Mouse (Mus musculus) lung, adult 18-20 months (tissue): ENCODE data around the gene Dnmt3a.

ENCODE experiments used
- DNase-seq, 2 experiments: peaks; one replicate each; pipeline ENCODE4 v3.0.0; 2022; ENCODE audit warnings: mixed read lengths in 2 of 2

Dnmt3a gene

GRCm38 (mm10) chr12:3787541-3787940, 18.3 kb upstream of the Dnmt3a start:
- DNase-seq = no peak

- peak in 1 of 2 experiments; percentile 25 for DNase-seq
Observed at GRCm38 (mm10) chr12:3788421-3789051, 17.3 kb upstream of the Dnmt3a start.

- no peak for DNase-seq
Observed at GRCm38 (mm10) chr12:3789626-3790185, 16.1 kb upstream of the Dnmt3a start.

GRCm38 (mm10) chr12:3791257-3791656, 14.6 kb upstream of the Dnmt3a start:
- no peak for DNase-seq

- DNase-seq = peak; percentile 94 to 96
Observed at GRCm38 (mm10) chr12:3791732-3792131, 14.1 kb upstream of the Dnmt3a start.

- no peak for DNase-seq
Observed at GRCm38 (mm10) chr12:3792248-3792647, 13.6 kb upstream of the Dnmt3a start.

- no peak for DNase-seq
Observed at GRCm38 (mm10) chr12:3795569-3795968, 10.2 kb upstream of the Dnmt3a start.

- DNase-seq = no peak
Observed at GRCm38 (mm10) chr12:3799551-3799950, 6.3 kb upstream of the Dnmt3a start.

- DNase-seq = peak; percentile 80 to 85
Observed at GRCm38 (mm10) chr12:3806271-3806684, 471 bp downstream of the Dnmt3a start.

GRCm38 (mm10) chr12:3806703-3807547, 1.1 kb downstream of the Dnmt3a start:
- peak; percentile 74 to 81 for DNase-seq

GRCm38 (mm10) chr12:3807548-3808395, 2.0 kb downstream of the Dnmt3a start:
- DNase-seq = peak; percentile 56 to 63

- DNase-seq = no peak
Observed at GRCm38 (mm10) chr12:3808396-3808981, 2.7 kb downstream of the Dnmt3a start.

GRCm38 (mm10) chr12:3809520-3810180, 3.8 kb downstream of the Dnmt3a start:
- DNase-seq = no peak

- no peak for DNase-seq
Observed at GRCm38 (mm10) chr12:3810455-3810854, 4.6 kb downstream of the Dnmt3a start.

- no peak for DNase-seq
Observed at GRCm38 (mm10) chr12:3811596-3811995, 5.8 kb downstream of the Dnmt3a start.

GRCm38 (mm10) chr12:3812251-3812650, 6.4 kb downstream of the Dnmt3a start:
- no peak for DNase-seq

- DNase-seq = no peak
Observed at GRCm38 (mm10) chr12:3813138-3813537, 7.3 kb downstream of the Dnmt3a start.

- no peak for DNase-seq
Observed at GRCm38 (mm10) chr12:3815386-3815785, 9.6 kb downstream of the Dnmt3a start.

- DNase-seq = no peak
Observed at GRCm38 (mm10) chr12:3817033-3817432, 11.2 kb downstream of the Dnmt3a start.

GRCm38 (mm10) chr12:3817566-3817965, 11.8 kb downstream of the Dnmt3a start:
- no peak for DNase-seq

- no peak for DNase-seq
Observed at GRCm38 (mm10) chr12:3819899-3820298, 14.1 kb downstream of the Dnmt3a start.

- no peak for DNase-seq
Observed at GRCm38 (mm10) chr12:3823408-3823807, 17.6 kb downstream of the Dnmt3a start.
